Mouse (Mus musculus): Measurements from ENCODE around the gene Ifit1bl1. TPM values are rescaled to one million over a fixed set of nuclear protein-coding genes. Genes with fewer than 3 reads are reported as not detected.
A peak's percentile ranks its signal among the peaks of the same experiment; 100 is the strongest.

The Ifit1bl1 gene
- polyA plus RNA-seq, 1 experiment, result 2.9 TPM

DNA sequence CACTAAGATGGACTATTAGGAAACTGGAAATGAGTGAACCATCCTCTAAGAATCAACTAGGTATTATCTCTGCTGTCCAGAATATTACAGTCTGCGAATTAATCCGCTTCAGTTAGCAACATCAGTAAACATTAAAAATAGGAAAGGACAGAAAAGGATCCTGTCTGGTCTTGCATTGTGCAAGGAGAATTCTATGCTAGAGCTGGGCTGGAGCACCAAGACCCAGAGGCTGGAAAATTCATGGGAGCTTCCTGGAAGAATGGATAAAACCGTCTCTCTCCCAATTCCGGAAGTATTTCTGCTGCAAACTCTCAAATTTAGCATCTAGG is 51.6 kb downstream of the Ifit1bl1 start:
- Histone ChIP-seq H3K4me1 (ENCODE audit: control insufficient read depth, insufficient read depth, low read length) (peaks cover 3% of the 10 kb centered on the region), H3K27ac (ENCODE audit: insufficient read depth, low read length) (no peak overlapping the region), H3K4me3 (ENCODE audit: insufficient read depth, low read length) (peak overlapping the region; percentile 59)
- no peak for TF ChIP-seq CTCF (IDR thresholded peaks at IDR 0.05; ENCODE audit: extremely low read depth, insufficient read depth, low read length)
- TF ChIP-seq POLR2A (IDR thresholded peaks at IDR 0.05; ENCODE audit: extremely low read depth, insufficient read depth, low read length), result no peak

GRCm38 (mm10) chr19:34547976-34548375 is 53.8 kb downstream of the Ifit1bl1 start:
- no peak for TF ChIP-seq POLR2A (IDR thresholded peaks at IDR 0.05; ENCODE audit: extremely low read depth, insufficient read depth, low read length)
- peak; percentile 63 for TF ChIP-seq CTCF (IDR thresholded peaks at IDR 0.05; ENCODE audit: extremely low read depth, insufficient read depth, low read length)
- no peak overlapping the region for H3K4me3 ChIP-seq (ENCODE audit: insufficient read depth, low read length)
- no peak overlapping the region for H3K27ac ChIP-seq (ENCODE audit: insufficient read depth, low read length)
- peaks cover under 1% of the 10 kb centered on the region; the same call in 1 of the 2 replicates for H3K4me1 ChIP-seq (ENCODE audit: control insufficient read depth, insufficient read depth, low read length)

- H3K4me3 ChIP-seq (ENCODE audit: insufficient read depth, low read length), result no peak overlapping the region
- no peaks in the 10 kb centered on the region for H3K4me1 ChIP-seq (ENCODE audit: control insufficient read depth, insufficient read depth, low read length)
- no peak overlapping the region for H3K27ac ChIP-seq (ENCODE audit: insufficient read depth, low read length)
- TF ChIP-seq POLR2A (IDR thresholded peaks at IDR 0.05; ENCODE audit: extremely low read depth, insufficient read depth, low read length), result no peak
- no peak for TF ChIP-seq CTCF (IDR thresholded peaks at IDR 0.05; ENCODE audit: extremely low read depth, insufficient read depth, low read length)
These were observed 55.5 kb downstream of the Ifit1bl1 start for GRCm38 (mm10) chr19:34546211-34546610.

Other genes starting within 250 kb of the Ifit1bl1 start
- gene Ch25h, start 126.8 kb downstream of the Ifit1bl1 start, polyA plus RNA-seq (2012; rRNA removed), result 1.2 and 2.4 TPM in 2 replicates
- gene Lipa, start 74.5 kb downstream of the Ifit1bl1 start, polyA plus RNA-seq (2012; rRNA removed), result 15.6 and 17.8 TPM in 2 replicates
- 5.1 and 6.7 TPM in 2 replicates for gene Ifit2, start 51.3 kb downstream of the Ifit1bl1 start, polyA plus RNA-seq (2012; rRNA removed)
- gene Ifit3, start 18.4 kb downstream of the Ifit1bl1 start, polyA plus RNA-seq (2012; rRNA removed), result 15.3 and 16.9 TPM in 2 replicates
- gene Ifit3b, start 6.0 kb upstream of the Ifit1bl1 start, polyA plus RNA-seq (2012; rRNA removed), result 4.7 and 6.0 TPM in 2 replicates
- gene Ifit1bl2, start 38.8 kb upstream of the Ifit1bl1 start, polyA plus RNA-seq (2012; rRNA removed), result 0.54 and 0.62 TPM in 2 replicates
- 3.3 and 5.3 TPM in 2 replicates for gene Ifit1, start 38.9 kb upstream of the Ifit1bl1 start, polyA plus RNA-seq (2012; rRNA removed)
- 1.7 and 2.0 TPM in 2 replicates for gene Slc16a12, start 145.3 kb upstream of the Ifit1bl1 start, polyA plus RNA-seq (2012; rRNA removed)

All from cortical plate, adult 2 months (tissue).